Mouse (Mus musculus) hindbrain, embryonic 12.5 days (tissue): ENCODE results near the gene Proser2. TPM values are rescaled to one million over a fixed set of nuclear protein-coding genes. Genes with fewer than 3 reads are reported as not detected.
"Not testable (repeated sequence)": the region's sequence is repeated elsewhere in the genome, so short reads cannot be mapped to it uniquely, and the experiment has no call there.

Experiments used
- ATAC-seq: fragments of 200-750 bp; cut with Nextera tagmentation; 2 replicates; pipeline ENCODE4 v1.8.0; 2017; ENCODE audit warnings: moderate TSS enrichment; ENCODE audit not compliant: low FRiP score
- H3K27ac ChIP-seq: fragments of 300-500 bp; sonication (generic); 2 replicates; pipeline ENCODE4 v1.5.1; 2016; ENCODE audit warnings: mild to moderate bottlenecking
- H3K27me3 ChIP-seq: fragments of 300-500 bp; sonication (generic); 2 replicates; pipeline ENCODE4 v1.6.1; 2016; ENCODE audit warnings: mild to moderate bottlenecking
- H3K36me3 ChIP-seq: fragments of 300-500 bp; sonication (generic); 2 replicates; pipeline ENCODE4 v1.6.1; 2016; ENCODE audit warnings: mild to moderate bottlenecking
- H3K4me1 ChIP-seq: fragments of 300-500 bp; sonication (generic); 2 replicates; pipeline ENCODE4 v1.6.1; 2016
- H3K4me2 ChIP-seq: fragments of 300-500 bp; sonication (generic); replicated peaks from 2 replicates; pipeline ENCODE4 v1.6.1; 2016; ENCODE audit warnings: mild to moderate bottlenecking
- H3K4me3 ChIP-seq: fragments of 300-500 bp; sonication (generic); 2 replicates; pipeline ENCODE4 v1.5.1; 2016; ENCODE audit warnings: mild to moderate bottlenecking
- H3K9ac ChIP-seq: fragments of 300-500 bp; sonication (generic); 2 replicates; pipeline ENCODE4 v1.6.1; 2016; ENCODE audit warnings: mild to moderate bottlenecking, moderate library complexity
- H3K9me3 ChIP-seq: fragments of 300-500 bp; sonication (generic); replicated peaks from 2 replicates; pipeline ENCODE4 v1.6.1; 2016; ENCODE audit warnings: mild to moderate bottlenecking
- WGBS: fragments of 180-500 bp; shearing (Covaris S2); methylation state at CpG from one replicate; pipeline ENCODE4 v1.1.7; 2016; 5-methylcytosine and 5-hydroxymethylcytosine counted together
- polyA plus RNA-seq: library from polyadenylated mRNA; unstranded; fragments of >200 nt; fragmentation: Nextera tagmentation; extraction: Ambion mirVana; gene quantifications from 2 replicates; pipeline ENCODE4 v1.2.1, GENCODE M21; 2016

The Proser2 gene
- polyA plus RNA-seq, 1 experiment from 2014 or later: 6.6 TPM

DNA sequence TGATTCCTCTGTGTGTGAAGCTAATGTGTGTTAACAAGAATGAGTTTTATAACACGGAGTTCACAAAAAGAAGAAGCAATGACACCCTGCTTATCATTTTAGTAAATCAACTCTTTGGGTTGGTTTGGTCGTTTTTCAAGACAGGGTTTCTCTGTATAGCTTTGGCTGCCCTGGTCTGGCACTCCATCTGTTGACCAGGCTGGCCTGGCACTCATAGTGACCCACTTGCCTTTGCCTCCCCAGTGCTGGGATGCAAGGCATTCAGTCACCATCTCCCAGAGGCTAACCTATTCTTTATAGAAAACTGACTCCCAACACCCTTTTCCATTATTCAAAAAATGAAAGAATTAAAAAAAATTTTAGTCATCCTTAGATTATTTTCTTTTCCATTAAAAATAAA, 8.9 kb downstream of the Proser2 start:
- Histone ChIP-seq H3K4me1 (no peaks in the 10 kb centered on the region), H3K9ac (no peak overlapping the region), H3K27ac (no peak overlapping the region), H3K27me3 (no peaks in the 10 kb centered on the region), H3K4me3 (no peak overlapping the region), H3K36me3 (no peaks in the 10 kb centered on the region), H3K9me3 (no peaks in the 10 kb centered on the region), H3K4me2 (no peak overlapping the region)
- WGBS: 74% methylated on average over 2 of the region's 2 CpGs
- no peak for ATAC-seq

DNA sequence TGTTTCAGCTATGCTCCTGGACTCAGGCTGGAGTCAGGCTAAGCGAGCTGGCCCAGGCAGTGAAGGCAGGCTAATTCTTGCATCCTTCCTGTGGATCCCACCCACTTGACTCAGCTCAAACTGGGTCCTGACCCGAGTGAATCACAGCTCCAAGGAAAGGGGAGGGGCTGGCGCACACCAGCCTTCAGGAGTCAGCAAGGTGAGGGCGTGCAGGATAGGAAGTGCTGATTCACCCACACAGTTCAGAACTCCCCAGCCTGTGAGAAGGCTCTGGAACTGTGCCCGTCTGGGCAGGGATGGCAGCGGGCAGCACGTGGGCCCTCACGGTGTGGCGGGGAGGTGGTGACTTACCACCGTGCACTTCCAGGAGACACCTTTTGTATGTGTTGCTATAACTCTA, 11.8 kb downstream of the Proser2 start:
- H3K27ac ChIP-seq: no peak overlapping the region
- H3K36me3 ChIP-seq: no peaks in the 10 kb centered on the region
- 81% methylated on average over 10 of the region's 10 CpGs for WGBS
- H3K27me3 ChIP-seq: no peaks in the 10 kb centered on the region
- no peak overlapping the region for H3K9ac ChIP-seq
- no peak overlapping the region for H3K4me2 ChIP-seq
- no peak for ATAC-seq
- H3K9me3 ChIP-seq: no peaks in the 10 kb centered on the region
- H3K4me3 ChIP-seq: no peak overlapping the region
- no peaks in the 10 kb centered on the region for H3K4me1 ChIP-seq

DNA sequence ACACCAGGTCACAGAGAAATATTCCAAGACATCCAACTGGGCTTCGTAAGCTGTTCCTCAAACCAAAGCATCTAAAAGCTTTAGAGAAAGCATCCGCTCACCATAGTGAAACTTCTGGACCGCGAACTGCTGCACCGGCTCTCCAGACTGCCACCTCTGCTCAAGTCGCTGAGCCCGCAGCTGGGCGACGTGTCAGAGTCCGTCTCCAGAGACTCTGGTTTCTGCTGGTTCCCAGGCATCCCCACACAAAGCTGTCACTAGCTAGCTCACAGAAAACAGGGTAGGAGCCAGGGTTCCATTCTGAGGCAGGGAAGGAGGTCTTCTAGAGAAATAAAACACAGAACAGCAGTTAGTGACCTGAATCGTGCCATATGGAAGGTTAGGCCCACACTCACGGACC, 16.2 kb downstream of the Proser2 start:
- no peak overlapping the region for H3K9ac ChIP-seq
- no peak overlapping the region for H3K27ac ChIP-seq
- WGBS: 81% methylated on average over 12 of the region's 12 CpGs
- no peaks in the 10 kb centered on the region for H3K27me3 ChIP-seq
- H3K4me1 ChIP-seq: no peaks in the 10 kb centered on the region
- no peak for ATAC-seq
- no peak overlapping the region for H3K4me2 ChIP-seq
- no peaks in the 10 kb centered on the region for H3K36me3 ChIP-seq
- no peaks in the 10 kb centered on the region for H3K9me3 ChIP-seq
- H3K4me3 ChIP-seq: no peak overlapping the region

DNA sequence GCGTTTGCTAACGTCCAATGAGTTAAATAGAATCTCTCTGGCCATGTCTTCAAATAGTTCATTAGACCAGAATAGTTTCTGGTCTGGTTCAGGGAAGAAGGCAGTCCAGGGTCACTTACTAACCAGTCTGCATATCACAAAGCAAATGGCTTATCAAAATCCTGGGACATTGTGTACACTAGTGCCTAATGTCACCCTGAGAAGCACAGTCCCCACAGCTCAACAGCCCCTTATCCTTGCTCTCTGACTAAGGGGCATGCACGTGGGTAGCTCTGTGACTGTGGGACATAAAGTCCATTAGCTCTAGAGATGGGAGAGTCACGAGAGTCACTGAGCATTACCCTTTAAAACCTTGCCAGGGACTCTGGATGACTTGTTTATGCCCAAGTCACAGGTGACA, 17.4 kb downstream of the Proser2 start:
- no peaks in the 10 kb centered on the region for H3K4me1 ChIP-seq
- H3K9me3 ChIP-seq: no peaks in the 10 kb centered on the region
- H3K36me3 ChIP-seq: no peaks in the 10 kb centered on the region
- H3K27ac ChIP-seq: no peak overlapping the region
- H3K27me3 ChIP-seq: no peaks in the 10 kb centered on the region
- no peak overlapping the region for H3K4me3 ChIP-seq
- WGBS: 73% methylated on average over 4 of the region's 4 CpGs
- ATAC-seq: no peak
- H3K9ac ChIP-seq: no peak overlapping the region
- H3K4me2 ChIP-seq: no peak overlapping the region

DNA sequence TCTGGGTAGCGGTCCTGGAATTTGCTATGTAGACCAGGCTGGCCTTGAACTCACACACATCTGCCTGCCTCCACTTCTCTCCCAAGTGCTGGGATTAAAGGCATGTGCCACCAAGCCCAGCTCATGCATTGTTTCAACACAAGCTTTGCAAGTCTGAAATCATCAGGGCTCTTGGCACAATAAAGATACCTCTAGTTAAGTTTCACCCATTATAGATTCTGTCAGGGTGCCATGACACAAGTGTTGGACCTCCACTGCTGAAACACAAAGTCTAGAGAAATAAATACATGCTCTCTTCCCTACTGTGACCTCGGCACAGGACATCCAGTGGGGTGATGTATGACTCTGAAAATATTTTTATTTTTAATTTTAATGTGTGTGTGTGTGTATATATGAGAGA, 24.6 kb downstream of the Proser2 start:
- Histone ChIP-seq H3K4me2 (no peak overlapping the region), H3K27me3 (peaks cover 21% of the 10 kb centered on the region), H3K4me1 (no peaks in the 10 kb centered on the region; the same call in 1 of the 2 replicates), H3K9ac (no peak overlapping the region), H3K4me3 (no peak overlapping the region), H3K27ac (no peak overlapping the region), H3K36me3 (no peaks in the 10 kb centered on the region), H3K9me3 (no peaks in the 10 kb centered on the region)
- 93% methylated on average over 2 of the region's 2 CpGs for whole genome bisulfite sequencing
- ATAC-seq: no peak

DNA sequence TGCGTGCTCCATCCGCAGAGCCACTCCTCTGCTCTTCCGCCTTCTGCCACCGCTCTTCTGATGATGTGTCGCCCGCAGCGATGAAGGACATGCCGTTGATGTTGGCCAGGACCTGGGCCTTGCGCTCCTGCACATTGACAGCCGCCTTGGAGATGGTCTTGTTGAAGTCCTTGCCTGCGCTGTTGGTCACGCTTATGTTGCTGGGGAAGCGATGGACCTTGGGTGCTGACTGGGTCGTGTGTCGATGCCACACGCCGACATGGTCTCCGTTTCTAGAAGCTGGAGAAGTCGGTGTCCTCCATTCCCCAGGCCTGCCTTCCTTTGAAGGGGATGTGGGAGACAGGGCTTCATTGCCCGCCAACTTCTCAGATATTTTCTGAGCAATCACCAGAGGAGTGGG, 29.3 kb downstream of the Proser2 start:
- Histone ChIP-seq H3K36me3 (no peaks in the 10 kb centered on the region), H3K4me1 (peaks cover 9% of the 10 kb centered on the region), H3K27me3 (peaks cover 25% of the 10 kb centered on the region), H3K4me3 (peak overlapping the region; percentile 42), H3K27ac (no peak overlapping the region), H3K9ac (peak overlapping the region; percentile 58), H3K4me2 (peak overlapping the region; percentile 69), H3K9me3 (no peaks in the 10 kb centered on the region)
- WGBS: 42% methylated on average over 20 of the region's 20 CpGs
- no peak for ATAC-seq

DNA sequence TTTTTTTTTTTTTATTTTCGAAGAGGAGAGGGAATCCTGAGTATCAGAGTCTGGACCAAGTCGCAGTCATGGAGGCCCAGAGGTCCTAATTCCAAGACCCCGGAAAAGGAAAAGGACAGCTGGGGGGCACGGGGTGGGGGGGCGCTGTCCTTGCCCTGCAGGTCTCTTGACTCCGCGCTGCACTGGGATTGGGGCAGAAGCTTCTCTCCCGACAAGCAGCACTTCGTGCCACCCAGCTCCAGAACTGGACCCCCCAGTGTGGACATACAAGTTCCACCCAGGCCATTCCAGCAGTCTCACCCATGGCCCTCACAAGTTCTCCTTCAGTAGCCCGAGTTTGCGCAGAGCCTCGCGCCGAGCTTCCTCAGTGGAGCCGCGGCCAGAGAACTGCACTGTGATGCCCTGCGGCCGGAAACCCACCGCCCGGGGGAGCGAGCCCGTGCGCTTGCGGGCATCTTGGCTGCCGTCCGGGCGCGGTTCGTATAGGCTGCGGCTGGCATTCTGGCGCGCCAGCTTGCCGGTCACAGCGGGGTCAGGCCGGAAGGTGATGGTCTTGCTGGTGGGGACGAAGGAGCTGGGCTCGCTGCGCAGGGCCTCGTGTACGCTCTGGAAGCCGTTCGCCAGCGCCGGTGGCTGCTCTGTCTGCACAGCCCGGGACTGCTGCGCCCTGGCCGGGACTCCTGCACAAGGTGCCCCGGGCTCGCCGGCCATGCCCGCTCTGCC, 29.8 kb downstream of the Proser2 start:
- Histone ChIP-seq H3K9ac (peak overlapping the region; percentile 58), H3K9me3 (no peaks in the 10 kb centered on the region), H3K4me1 (peaks cover 9% of the 10 kb centered on the region), H3K4me2 (peak overlapping the region; percentile 69), H3K36me3 (no peaks in the 10 kb centered on the region), H3K27ac (no peak overlapping the region), H3K27me3 (peaks cover 25% of the 10 kb centered on the region), H3K4me3 (peak overlapping the region; percentile 42)
- WGBS: 8% methylated on average over 51 of the region's 51 CpGs
- peak; percentile 80 for ATAC-seq

DNA sequence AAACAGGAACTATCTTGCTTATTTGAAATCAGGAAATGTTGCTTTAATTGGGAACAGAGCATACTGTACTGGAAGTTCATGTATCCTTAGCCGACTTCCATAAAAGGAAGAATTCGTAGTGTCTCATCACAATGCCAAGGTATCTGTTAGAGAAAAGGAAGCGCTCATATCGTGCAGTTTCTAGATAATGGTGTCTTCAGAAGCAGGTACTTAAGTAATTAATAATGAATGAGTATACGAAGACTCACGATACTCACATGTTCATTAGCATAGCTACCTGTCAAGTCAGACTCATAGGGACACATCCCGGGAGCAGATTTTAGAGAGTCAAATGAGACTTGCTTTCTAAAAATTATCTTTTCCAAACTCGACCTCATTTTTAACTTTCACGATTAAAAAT, 30.6 kb downstream of the Proser2 start:
- no peaks in the 10 kb centered on the region for H3K9me3 ChIP-seq
- no peak overlapping the region for H3K9ac ChIP-seq
- no peak overlapping the region for H3K4me3 ChIP-seq
- no peak overlapping the region for H3K4me2 ChIP-seq
- H3K4me1 ChIP-seq: peaks cover 9% of the 10 kb centered on the region
- H3K36me3 ChIP-seq: no peaks in the 10 kb centered on the region
- 79% methylated on average over 9 of the region's 9 CpGs for WGBS
- ATAC-seq: no peak
- no peak overlapping the region for H3K27ac ChIP-seq
- H3K27me3 ChIP-seq: peaks cover 25% of the 10 kb centered on the region

DNA sequence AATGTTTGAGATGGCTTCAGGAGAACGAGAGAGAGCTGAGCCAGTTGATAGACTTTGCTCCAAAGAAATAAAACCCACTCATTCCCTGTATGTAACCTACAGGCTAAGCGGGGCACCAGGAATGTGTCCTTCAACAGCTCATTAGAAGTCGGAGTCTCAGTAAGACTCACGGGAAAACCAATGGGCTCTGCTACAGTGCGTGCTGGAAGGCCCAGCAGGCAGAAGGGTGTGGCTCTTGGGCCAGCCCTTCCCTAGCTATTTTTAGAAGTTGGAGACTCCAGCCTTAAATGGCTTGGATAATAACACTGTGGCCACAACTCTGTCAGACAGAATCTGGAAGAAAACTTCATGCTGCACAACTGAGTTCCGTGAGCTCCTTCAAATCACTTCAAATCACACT, 31.1 kb downstream of the Proser2 start:
- WGBS: 38% methylated on average over 6 of the region's 6 CpGs
- ATAC-seq: no peak
- Histone ChIP-seq H3K9ac (no peak overlapping the region), H3K4me1 (peaks cover 9% of the 10 kb centered on the region), H3K9me3 (no peaks in the 10 kb centered on the region), H3K36me3 (no peaks in the 10 kb centered on the region), H3K27ac (no peak overlapping the region), H3K27me3 (peaks cover 25% of the 10 kb centered on the region), H3K4me3 (no peak overlapping the region), H3K4me2 (no peak overlapping the region)

DNA sequence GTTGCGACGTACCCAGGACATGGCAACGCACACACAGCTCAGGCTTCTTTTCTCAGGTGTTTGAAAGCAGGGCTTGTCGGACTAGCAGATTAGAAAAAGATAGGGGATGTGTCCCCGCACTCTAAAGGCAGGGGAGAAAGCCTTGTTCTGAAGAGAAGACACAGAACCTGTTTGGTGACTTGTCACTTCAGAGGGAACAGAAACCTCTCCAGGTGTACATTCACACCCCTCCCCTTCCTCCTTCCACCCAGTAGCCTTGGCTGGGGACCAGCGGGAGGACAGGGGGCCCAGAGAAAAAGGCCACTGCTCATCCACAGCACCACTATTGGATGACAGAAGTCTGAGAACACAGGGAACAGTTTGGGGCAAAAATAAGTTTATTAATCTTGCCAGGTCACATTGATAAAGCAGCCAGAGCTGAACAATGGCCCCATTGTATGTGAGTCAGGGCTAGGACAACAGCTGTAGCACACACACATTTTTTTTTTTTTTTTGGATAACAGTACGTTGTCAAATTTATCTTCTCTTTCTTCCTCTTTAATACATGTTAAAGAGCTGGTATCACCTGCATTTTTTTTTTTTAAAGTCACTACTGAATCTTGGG, 32.8 kb downstream of the Proser2 start:
- peaks cover 9% of the 10 kb centered on the region for H3K4me1 ChIP-seq
- H3K9ac ChIP-seq: no peak overlapping the region
- WGBS: 70% methylated on average over 7 of the region's 7 CpGs
- no peaks in the 10 kb centered on the region for H3K36me3 ChIP-seq
- H3K9me3 ChIP-seq: no peaks in the 10 kb centered on the region
- no peak for ATAC-seq
- H3K27ac ChIP-seq: no peak overlapping the region
- H3K4me2 ChIP-seq: no peak overlapping the region
- H3K4me3 ChIP-seq: no peak overlapping the region
- H3K27me3 ChIP-seq: peaks cover 21% of the 10 kb centered on the region

DNA sequence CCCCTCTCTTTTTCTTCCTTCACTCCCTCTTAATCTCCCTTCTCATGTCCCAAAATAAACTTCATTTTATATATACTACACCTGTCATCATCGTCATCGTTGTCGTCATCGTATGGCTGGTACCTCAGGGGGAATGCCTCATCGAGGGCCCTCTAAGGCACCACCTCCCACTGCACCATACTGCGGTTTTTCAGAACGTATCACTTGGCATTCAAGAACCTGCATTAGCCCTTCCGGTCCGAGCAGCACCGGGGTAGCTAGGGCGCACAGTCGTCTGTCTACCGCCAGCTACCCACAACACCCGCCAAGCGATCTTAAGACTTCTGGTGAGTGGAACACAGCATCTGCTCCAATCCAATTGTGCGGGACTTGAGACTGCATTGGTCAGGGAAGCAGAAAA, 40.1 kb downstream of the Proser2 start:
- not testable (repeated sequence) for H3K9me3 ChIP-seq, H3K4me1 ChIP-seq, H3K4me3 ChIP-seq, H3K4me2 ChIP-seq, ATAC-seq, H3K36me3 ChIP-seq, H3K27ac ChIP-seq, H3K9ac ChIP-seq, H3K27me3 ChIP-seq
- WGBS: 86% methylated on average over 16 of the region's 16 CpGs

DNA sequence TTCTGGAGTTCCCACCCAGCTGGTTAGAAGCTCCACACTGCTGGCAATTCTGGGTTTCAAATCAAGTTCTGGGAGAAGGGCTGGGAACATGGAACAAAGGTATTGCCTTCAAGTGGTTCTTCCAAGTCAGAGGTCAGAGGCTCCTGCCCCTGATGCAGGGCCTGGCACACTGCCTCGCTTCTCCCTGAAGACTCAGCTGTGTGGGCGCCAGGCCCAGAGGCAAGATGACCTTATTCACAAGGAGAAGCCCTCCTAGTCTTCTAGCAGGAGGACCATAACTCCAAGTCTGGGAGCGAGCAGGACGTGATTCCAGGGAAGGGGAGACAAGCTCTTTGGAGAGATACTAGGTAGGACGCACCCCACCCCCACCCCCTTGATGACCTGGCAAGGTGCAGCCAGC, 42.9 kb downstream of the Proser2 start:
- Histone ChIP-seq H3K4me3 (no peak overlapping the region), H3K36me3 (no peaks in the 10 kb centered on the region), H3K9ac (no peak overlapping the region), H3K27ac (no peak overlapping the region), H3K9me3 (no peaks in the 10 kb centered on the region), H3K27me3 (no peaks in the 10 kb centered on the region), H3K4me1 (no peaks in the 10 kb centered on the region), H3K4me2 (no peak overlapping the region)
- 93% methylated on average over 5 of the region's 5 CpGs for WGBS
- no peak for ATAC-seq
